Mouse (Mus musculus) heart, embryonic 16.5 days (tissue): ENCODE results near the gene Gm6583. TPM values are rescaled to one million over a fixed set of nuclear protein-coding genes. Genes with fewer than 3 reads are reported as not detected.

Experiments used
- ATAC-seq: fragments of 200-750 bp; cut with Nextera tagmentation; replicated peaks from 2 replicates; pipeline ENCODE4 v1.8.0; 2017; ENCODE audit warnings: moderate number of reproducible peaks; ENCODE audit not compliant: insufficient read depth, low FRiP score; ENCODE audit errors: extremely low read depth
- H3K27ac ChIP-seq: fragments of 300-500 bp; sonication (generic); 2 replicates; pipeline ENCODE4 v1.5.1; 2014; ENCODE audit warnings: mild to moderate bottlenecking, low read length, control low read depth, moderate library complexity
- H3K27me3 ChIP-seq: fragments of 300-500 bp; sonication (generic); 2 replicates; pipeline ENCODE4 v1.6.1; 2014; ENCODE audit warnings: low read length, mixed read lengths; ENCODE audit not compliant: control insufficient read depth, insufficient read depth
- H3K36me3 ChIP-seq: fragments of 300-500 bp; sonication (generic); 2 replicates; pipeline ENCODE4 v1.6.1; 2014; ENCODE audit not compliant: control insufficient read depth, insufficient read depth
- H3K4me1 ChIP-seq: fragments of 300-500 bp; sonication (generic); 2 replicates; pipeline ENCODE4 v1.6.1; 2014; ENCODE audit warnings: low read length, mixed read lengths; ENCODE audit not compliant: control insufficient read depth, insufficient read depth
- H3K4me2 ChIP-seq: fragments of 300-500 bp; sonication (generic); 2 replicates; pipeline ENCODE4 v1.6.1; 2014; ENCODE audit warnings: low read depth, mild to moderate bottlenecking, control low read depth, low read length
- H3K4me3 ChIP-seq: fragments of 300-500 bp; sonication (generic); 2 replicates; pipeline ENCODE4 v1.5.1; 2014; ENCODE audit warnings: mild to moderate bottlenecking, control low read depth, low read length
- H3K9ac ChIP-seq: fragments of 300-500 bp; sonication (generic); 2 replicates; pipeline ENCODE4 v1.6.1; 2014; ENCODE audit warnings: low read length, control low read depth
- H3K9me3 ChIP-seq: fragments of 300-500 bp; sonication (generic); replicated peaks from 2 replicates; pipeline ENCODE4 v1.6.1; 2016; ENCODE audit warnings: low read length; ENCODE audit not compliant: control insufficient read depth
- WGBS: fragments of 180-500 bp; shearing (Covaris S2); extraction: QIAGEN DNeasy Blood & Tissue Kit; methylation state at CpG from one replicate; pipeline ENCODE4 v1.1.7; 2014; 5-methylcytosine and 5-hydroxymethylcytosine counted together
- polyA plus RNA-seq: library from polyadenylated mRNA; unstranded; fragments of >200 nt; fragmentation: Nextera tagmentation; extraction: Ambion mirVana; gene quantifications from 2 replicates; pipeline ENCODE4 v1.2.1, GENCODE M21; 2015

Gm6583 gene
- polyA plus RNA-seq, 1 experiment from 2014 or later, result 0.16 TPM

- H3K27me3 ChIP-seq, result peaks cover 57% of the 10 kb centered on the region
- 36% methylated on average over 16 of the region's 16 CpGs for WGBS
- no peak for ATAC-seq
- H3K36me3 ChIP-seq, result no peaks in the 10 kb centered on the region
- no peak overlapping the region for H3K9ac ChIP-seq
- H3K27ac ChIP-seq, result no peak overlapping the region
- H3K4me2 ChIP-seq, result no peak overlapping the region
- H3K4me1 ChIP-seq, result peaks cover 6% of the 10 kb centered on the region; the same call in 1 of the 2 replicates
- no peaks in the 10 kb centered on the region for H3K9me3 ChIP-seq
- H3K4me3 ChIP-seq, result no peak overlapping the region
Observed at GRCm38 (mm10) chr5:112391002-112391401, 35.2 kb upstream of the Gm6583 start.

- H3K9ac ChIP-seq, result no peak overlapping the region
- peaks cover 40% of the 10 kb centered on the region for H3K27me3 ChIP-seq
- no peak for ATAC-seq
- H3K36me3 ChIP-seq, result no peaks in the 10 kb centered on the region
- peaks cover 4% of the 10 kb centered on the region; the same call in 1 of the 2 replicates for H3K4me1 ChIP-seq
- H3K27ac ChIP-seq, result no peak overlapping the region
- H3K9me3 ChIP-seq, result no peaks in the 10 kb centered on the region
- no peak overlapping the region for H3K4me3 ChIP-seq
- WGBS, result 73% methylated on average over 9 of the region's 9 CpGs
- no peak overlapping the region for H3K4me2 ChIP-seq
Observed at GRCm38 (mm10) chr5:112389352-112389751, 33.5 kb upstream of the Gm6583 start.

GRCm38 (mm10) chr5:112385973-112386372, 30.1 kb upstream of the Gm6583 start:
- H3K27ac ChIP-seq, result no peak overlapping the region
- ATAC-seq, result no peak
- H3K4me2 ChIP-seq, result no peak overlapping the region
- 79% methylated on average over 2 of the region's 2 CpGs for WGBS
- H3K36me3 ChIP-seq, result no peaks in the 10 kb centered on the region
- H3K27me3 ChIP-seq, result peaks cover 8% of the 10 kb centered on the region
- H3K4me3 ChIP-seq, result no peak overlapping the region
- no peak overlapping the region for H3K9ac ChIP-seq
- no peaks in the 10 kb centered on the region for H3K4me1 ChIP-seq
- no peaks in the 10 kb centered on the region for H3K9me3 ChIP-seq

- Histone ChIP-seq H3K4me3 (no peak overlapping the region), H3K36me3 (no peaks in the 10 kb centered on the region), H3K9me3 (no peaks in the 10 kb centered on the region), H3K27ac (no peak overlapping the region), H3K9ac (no peak overlapping the region), H3K4me1 (no peaks in the 10 kb centered on the region), H3K4me2 (no peak overlapping the region), H3K27me3 (peaks cover 6% of the 10 kb centered on the region)
- no peak for ATAC-seq
- WGBS, result 81% methylated on average over 13 of the region's 13 CpGs
Observed at GRCm38 (mm10) chr5:112384805-112385472, 29.1 kb upstream of the Gm6583 start.

- Histone ChIP-seq H3K9ac (no peak overlapping the region), H3K27me3 (no peaks in the 10 kb centered on the region; the same call in 1 of the 2 replicates), H3K4me1 (no peaks in the 10 kb centered on the region), H3K27ac (no peak overlapping the region), H3K4me3 (no peak overlapping the region), H3K9me3 (no peaks in the 10 kb centered on the region), H3K36me3 (no peaks in the 10 kb centered on the region), H3K4me2 (no peak overlapping the region)
- 53% methylated on average over 15 of the region's 17 CpGs for WGBS
- no peak for ATAC-seq
Observed at GRCm38 (mm10) chr5:112382641-112383330, 27.0 kb upstream of the Gm6583 start.

GRCm38 (mm10) chr5:112382042-112382441, 26.2 kb upstream of the Gm6583 start:
- H3K27ac ChIP-seq, result no peak overlapping the region
- no peak overlapping the region for H3K4me3 ChIP-seq
- 59% methylated on average over 9 of the region's 9 CpGs for WGBS
- no peak overlapping the region for H3K9ac ChIP-seq
- no peak overlapping the region for H3K4me2 ChIP-seq
- ATAC-seq, result no peak
- H3K36me3 ChIP-seq, result no peaks in the 10 kb centered on the region
- H3K27me3 ChIP-seq, result no peaks in the 10 kb centered on the region
- no peaks in the 10 kb centered on the region for H3K9me3 ChIP-seq
- no peaks in the 10 kb centered on the region for H3K4me1 ChIP-seq

GRCm38 (mm10) chr5:112381154-112381553, 25.3 kb upstream of the Gm6583 start:
- H3K27ac ChIP-seq, result no peak overlapping the region

GRCm38 (mm10) chr5:112378716-112379115, 22.9 kb upstream of the Gm6583 start:
- Histone ChIP-seq H3K4me2 (no peak overlapping the region), H3K36me3 (peaks cover 7% of the 10 kb centered on the region), H3K27me3 (no peaks in the 10 kb centered on the region), H3K27ac (no peak overlapping the region), H3K9me3 (no peaks in the 10 kb centered on the region), H3K4me3 (no peak overlapping the region), H3K4me1 (no peaks in the 10 kb centered on the region), H3K9ac (no peak overlapping the region)
- no peak for ATAC-seq
- 82% methylated on average over 6 of the region's 6 CpGs for WGBS

More at GRCm38 (mm10) chr5:112381154-112381553, 25.3 kb upstream of the Gm6583 start:
- Histone ChIP-seq H3K9ac (no peak overlapping the region), H3K4me1 (no peaks in the 10 kb centered on the region), H3K27me3 (no peaks in the 10 kb centered on the region), H3K9me3 (no peaks in the 10 kb centered on the region), H3K4me3 (no peak overlapping the region), H3K4me2 (no peak overlapping the region), H3K36me3 (no peaks in the 10 kb centered on the region)
- no peak for ATAC-seq
- 64% methylated on average over 11 of the region's 11 CpGs for WGBS

- no peak for ATAC-seq
- Histone ChIP-seq H3K4me2 (no peak overlapping the region), H3K27me3 (no peaks in the 10 kb centered on the region), H3K27ac (no peak overlapping the region), H3K36me3 (peaks cover 7% of the 10 kb centered on the region), H3K9me3 (no peaks in the 10 kb centered on the region), H3K4me1 (no peaks in the 10 kb centered on the region), H3K9ac (no peak overlapping the region), H3K4me3 (no peak overlapping the region)
- 89% methylated on average over 1 of the region's 1 CpGs for WGBS
Observed at GRCm38 (mm10) chr5:112377380-112377779, 21.5 kb upstream of the Gm6583 start.
